Mouse (Mus musculus): ENCODE data around the gene Olfr455. TPM values are rescaled to one million over a fixed set of nuclear protein-coding genes. Genes with fewer than 3 reads are reported as not detected.

The Olfr455 gene
- total RNA-seq, 1 experiment from 2014 or later = not detected

GRCm38 (mm10) chr6:42487114-42487513, 60.3 kb downstream of the Olfr455 start, which contains the start of gene Olfr456:
TSS of gene Olfr456 (minus strand) at chr6:42487214.
- no peak for DNase-seq

Other genes starting within 250 kb of the Olfr455 start
- 0.30 and 0.90 TPM in 2 replicates for gene Fam131b, start 222.9 kb downstream of the Olfr455 start, total RNA-seq (2021)
- 115 and 117 TPM in 2 replicates for gene Zyx, start 198.0 kb downstream of the Olfr455 start, total RNA-seq (2021)
- 1.2 and 3.6 TPM in 2 replicates for gene Epha1, start 174.3 kb downstream of the Olfr455 start, total RNA-seq (2021)
- gene Tas2r143, start 147.3 kb downstream of the Olfr455 start, total RNA-seq (2021) = 2.0 and 3.5 TPM in 2 replicates
- 1.4 and 2.2 TPM in 2 replicates for gene Tas2r135, start 142.2 kb downstream of the Olfr455 start, total RNA-seq (2021)
- 1.0 and 1.2 TPM in 2 replicates for gene Tas2r126, start 113.1 kb downstream of the Olfr455 start, total RNA-seq (2021)
- not detected in 2 replicates for gene Olfr458, start 82.4 kb downstream of the Olfr455 start, total RNA-seq (2021)
- not detected in 2 replicates for gene Olfr457, start 71.3 kb downstream of the Olfr455 start, total RNA-seq (2021)
- not detected in 2 replicates for gene Olfr456, start 60.4 kb downstream of the Olfr455 start, total RNA-seq (2021)
- gene Tcaf3, start 50.1 kb upstream of the Olfr455 start, total RNA-seq (2021) = not detected in 2 replicates
- 9.1 and 9.6 TPM in 2 replicates for gene Tcaf2, start 97.7 kb upstream of the Olfr455 start, total RNA-seq (2021)
- 57.6 and 59.4 TPM in 2 replicates for gene Tcaf1, start 162.5 kb upstream of the Olfr455 start, total RNA-seq (2021)
- not detected in 2 replicates for gene Olfr453, start 191.8 kb upstream of the Olfr455 start, total RNA-seq (2021)
- not detected in 2 replicates for gene Olfr38, start 208.8 kb upstream of the Olfr455 start, total RNA-seq (2021)
- gene Olfr452, start 237.5 kb upstream of the Olfr455 start, total RNA-seq (2021) = not detected in 2 replicates

Measured in adrenal gland, postnatal 14 days (tissue).